Mouse (Mus musculus) stomach, embryonic 16.5 days (tissue): ENCODE measurements at regions not wholly inside any gene's neighbourhood (a gene's known extent, or its start where the extent isn't known, plus 50 kb on each side); places are given as distances from the start of the nearest gene placed in this dataset.

Experiments
- ATAC-seq: fragments of 200-750 bp; cut with Nextera tagmentation; 2 replicates; pipeline ENCODE4 v1.8.0; 2017; ENCODE audit warnings: moderate number of reproducible peaks, moderate TSS enrichment; ENCODE audit not compliant: insufficient read depth, low FRiP score
- H3K27ac ChIP-seq: fragments of 300-500 bp; sonication (generic); 2 replicates; pipeline ENCODE4 v1.5.1; 2014; ENCODE audit warnings: low read length
- H3K27me3 ChIP-seq: fragments of 300-500 bp; sonication (generic); 2 replicates; pipeline ENCODE4 v1.6.1; 2014; ENCODE audit warnings: low read length, control low read depth, mixed read lengths; ENCODE audit not compliant: control insufficient read depth, insufficient read depth
- H3K36me3 ChIP-seq: fragments of 300-500 bp; sonication (generic); 2 replicates; pipeline ENCODE4 v1.6.1; 2014; ENCODE audit warnings: low read length; ENCODE audit not compliant: control insufficient read depth, insufficient read depth
- H3K4me1 ChIP-seq: fragments of 300-500 bp; sonication (generic); 2 replicates; pipeline ENCODE4 v1.6.1; 2014; ENCODE audit warnings: low read length, control low read depth, mixed read lengths; ENCODE audit not compliant: control insufficient read depth, insufficient read depth
- H3K4me2 ChIP-seq: fragments of 300-500 bp; sonication (generic); 2 replicates; pipeline ENCODE4 v1.6.1; 2014; ENCODE audit warnings: low read depth, low read length, mixed read lengths
- H3K4me3 ChIP-seq: fragments of 300-500 bp; sonication (generic); replicated peaks from 2 replicates; pipeline ENCODE4 v1.5.1; 2014; ENCODE audit warnings: mild to moderate bottlenecking, low read length
- H3K9ac ChIP-seq: fragments of 300-500 bp; sonication (generic); 2 replicates; pipeline ENCODE4 v1.6.1; 2014; ENCODE audit warnings: low read length
- H3K9me3 ChIP-seq: fragments of 300-500 bp; sonication (generic); replicated peaks from 2 replicates; pipeline ENCODE4 v1.6.1; 2016; ENCODE audit warnings: low read length, control low read depth; ENCODE audit not compliant: control insufficient read depth
- WGBS: fragments of 180-500 bp; shearing (Covaris S2); extraction: QIAGEN DNeasy Blood & Tissue Kit; methylation state at CpG from one replicate; pipeline ENCODE4 v1.1.7; 2014; 5-methylcytosine and 5-hydroxymethylcytosine counted together

- H3K36me3 ChIP-seq = no peaks in the 10 kb centered on the region
- H3K4me3 ChIP-seq = no peak overlapping the region
- no peaks in the 10 kb centered on the region for H3K4me1 ChIP-seq
- no peaks in the 10 kb centered on the region for H3K9me3 ChIP-seq
- H3K27ac ChIP-seq = no peak overlapping the region
- no peak overlapping the region for H3K4me2 ChIP-seq
- 93% methylated on average over 9 of the region's 9 CpGs for WGBS
- no peak for ATAC-seq
- no peak overlapping the region for H3K9ac ChIP-seq
- no peaks in the 10 kb centered on the region for H3K27me3 ChIP-seq
These were observed 51.0 kb upstream of the Tmem252 start for GRCm38 (mm10) chr19:24622776-24623175.

DNA sequence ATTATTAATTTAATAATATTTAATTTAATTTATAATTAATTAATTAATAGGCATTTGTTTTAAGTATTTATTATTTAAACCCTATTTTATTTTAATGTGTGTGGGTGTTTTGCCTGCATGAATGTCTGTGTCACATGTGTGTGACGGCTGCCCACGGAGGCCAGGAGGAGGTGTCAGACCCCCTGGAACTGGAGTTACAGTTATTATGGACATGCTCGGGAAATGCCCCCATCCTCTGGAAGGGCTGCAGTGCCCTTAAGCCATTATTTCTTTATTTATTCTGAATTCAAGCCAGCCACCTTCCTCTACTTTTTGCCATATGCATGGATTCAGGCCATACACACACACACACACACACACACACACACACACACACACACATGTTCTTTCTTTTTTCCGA, 51.5 kb upstream of the Tmem252 start:
- WGBS = 67% methylated on average over 4 of the region's 4 CpGs
- Histone ChIP-seq H3K4me2 (no peak overlapping the region), H3K27me3 (no peaks in the 10 kb centered on the region), H3K4me1 (no peaks in the 10 kb centered on the region), H3K9ac (no peak overlapping the region), H3K9me3 (no peaks in the 10 kb centered on the region), H3K27ac (no peak overlapping the region), H3K36me3 (no peaks in the 10 kb centered on the region), H3K4me3 (no peak overlapping the region)
- no peak for ATAC-seq

DNA sequence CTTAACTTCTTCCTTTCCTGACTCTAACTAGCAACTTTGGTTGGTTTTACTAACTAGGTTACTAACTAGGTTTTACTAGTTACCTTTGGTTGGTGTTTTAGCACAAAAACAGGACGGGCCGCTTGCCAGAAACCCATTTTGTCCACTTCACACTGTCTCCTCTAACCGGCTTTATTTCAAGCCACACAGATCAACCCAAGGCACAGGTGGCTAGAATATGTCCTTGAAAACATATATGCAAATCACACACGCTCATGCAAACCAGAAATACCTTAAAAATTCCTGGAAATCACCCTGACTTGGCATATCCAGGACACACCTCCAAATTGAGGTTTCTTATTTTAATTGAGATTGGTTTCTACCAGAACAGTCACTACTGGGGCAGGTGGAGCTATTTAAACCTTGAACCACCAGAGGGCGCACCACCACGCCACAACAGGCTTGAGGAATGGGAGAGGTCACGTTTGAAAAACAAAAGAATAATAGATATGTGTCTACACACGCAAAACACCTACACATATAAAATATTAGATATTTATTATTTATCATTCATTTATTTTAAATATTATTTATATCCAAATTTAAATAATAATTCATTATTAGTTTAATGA, 52.1 kb upstream of the Tmem252 start:
- no peaks in the 10 kb centered on the region for H3K4me1 ChIP-seq
- H3K4me3 ChIP-seq = no peak overlapping the region
- H3K36me3 ChIP-seq = no peaks in the 10 kb centered on the region
- H3K4me2 ChIP-seq = no peak overlapping the region
- ATAC-seq = peak; percentile 50; the same call in 1 of the 2 replicates
- no peak overlapping the region for H3K27ac ChIP-seq
- 31% methylated on average over 8 of the region's 8 CpGs for WGBS
- H3K27me3 ChIP-seq = no peaks in the 10 kb centered on the region
- H3K9me3 ChIP-seq = no peaks in the 10 kb centered on the region
- no peak overlapping the region for H3K9ac ChIP-seq

- Histone ChIP-seq H3K4me2 (no peak overlapping the region), H3K9ac (no peak overlapping the region), H3K4me3 (no peak overlapping the region), H3K4me1 (no peaks in the 10 kb centered on the region), H3K36me3 (no peaks in the 10 kb centered on the region), H3K27me3 (no peaks in the 10 kb centered on the region), H3K9me3 (no peaks in the 10 kb centered on the region), H3K27ac (no peak overlapping the region)
- WGBS = 79% methylated on average over 7 of the region's 7 CpGs
- ATAC-seq = no peak
These were observed 58.0 kb upstream of the Tmem252 start for GRCm38 (mm10) chr19:24615762-24616310.

DNA sequence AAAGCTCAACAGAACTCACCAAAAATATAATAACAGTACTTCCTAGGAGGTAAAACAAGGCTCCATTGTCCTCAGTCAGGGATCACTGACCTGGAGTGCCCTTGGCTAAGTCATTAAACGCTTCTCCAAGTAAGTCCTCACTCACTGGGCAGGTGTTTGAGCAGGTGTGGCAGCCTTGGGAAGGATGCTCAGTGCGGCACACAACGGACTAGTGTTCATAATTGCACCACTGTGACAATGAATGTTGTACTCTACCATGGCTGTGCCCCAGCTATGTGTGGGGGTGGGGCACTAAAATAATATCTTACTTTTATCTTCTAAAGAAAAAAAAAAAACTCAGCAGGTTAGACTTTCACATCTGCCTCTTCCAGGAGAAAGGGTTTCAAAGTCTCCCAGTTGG, 52.2 kb upstream of the Pip5k1b start:
- WGBS = 56% methylated on average over 3 of the region's 3 CpGs

DNA sequence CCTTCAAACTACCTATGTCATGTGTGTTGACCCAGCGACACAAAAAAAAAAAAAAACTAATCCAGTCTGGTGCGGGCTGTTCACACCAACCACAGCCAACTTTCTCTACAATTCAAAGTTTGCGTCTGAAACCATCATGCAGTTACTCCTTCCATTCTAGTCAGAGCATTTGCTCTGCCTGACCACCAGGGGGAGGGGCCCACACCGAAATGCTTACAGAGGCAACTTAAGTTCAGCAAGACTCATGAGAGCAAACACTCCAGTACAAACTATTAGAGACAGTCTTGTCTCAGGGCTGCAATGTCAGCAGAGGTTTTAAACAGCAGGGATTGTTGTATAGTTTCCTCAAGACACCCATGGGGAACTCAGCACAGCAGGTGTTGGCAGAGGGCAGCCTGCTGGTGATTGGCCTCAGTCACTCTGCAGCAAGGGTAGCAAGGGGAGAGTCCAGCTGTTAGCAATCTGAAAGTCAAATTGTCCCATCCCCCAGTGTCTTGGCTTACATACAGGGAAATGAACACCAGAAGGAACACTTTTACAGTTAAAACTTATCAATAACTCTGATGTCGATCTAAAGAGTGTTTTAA, 50.8 kb upstream of the Pip5k1b start:
- H3K9ac ChIP-seq = no peak overlapping the region
- ATAC-seq = no peak

More for the DNA sequence above, 52.2 kb upstream of the Pip5k1b start:
- H3K27ac ChIP-seq = no peak overlapping the region
- ATAC-seq = no peak
- no peak overlapping the region for H3K9ac ChIP-seq
- no peaks in the 10 kb centered on the region for H3K36me3 ChIP-seq
- no peak overlapping the region for H3K4me3 ChIP-seq
- no peaks in the 10 kb centered on the region for H3K9me3 ChIP-seq
- H3K27me3 ChIP-seq = no peaks in the 10 kb centered on the region
- H3K4me1 ChIP-seq = no peaks in the 10 kb centered on the region
- no peak overlapping the region for H3K4me2 ChIP-seq

More for the DNA sequence above, 50.8 kb upstream of the Pip5k1b start:
- no peak overlapping the region for H3K4me3 ChIP-seq
- no peaks in the 10 kb centered on the region for H3K9me3 ChIP-seq
- 72% methylated on average over 5 of the region's 5 CpGs for WGBS
- no peak overlapping the region for H3K4me2 ChIP-seq
- no peaks in the 10 kb centered on the region for H3K27me3 ChIP-seq
- no peaks in the 10 kb centered on the region for H3K4me1 ChIP-seq
- H3K27ac ChIP-seq = no peak overlapping the region
- no peaks in the 10 kb centered on the region for H3K36me3 ChIP-seq
